Mouse (Mus musculus): ENCODE measurements around the gene Hist1h4i.

GRCm38 (mm10) chr13:21998412-21998811 is 42.8 kb downstream of the Hist1h4i start:
- no peak for TF ChIP-seq CTCF (IDR thresholded peaks at IDR 0.05; ENCODE audit: low read depth)
- TF ChIP-seq EP300 (IDR thresholded peaks at IDR 0.05; ENCODE audit: low read depth) = no peak

All from liver, embryonic 14.5 days (tissue).